Mouse (Mus musculus): Measurements from ENCODE around the gene Marf1.

GRCm38 (mm10) chr16:14109651-14110230 lies 53.4 kb downstream of the Marf1 start:
- no peak for TF ChIP-seq POLR2A (IDR thresholded peaks at IDR 0.05; ENCODE audit: borderline replicate concordance, extremely low read depth, insufficient read depth, insufficient read length, poor library complexity, severe bottlenecking)
- no peak for TF ChIP-seq CTCF (IDR thresholded peaks at IDR 0.05; ENCODE audit: borderline replicate concordance, extremely low read depth, insufficient read depth, insufficient read length)

Data from brain, embryonic 14.5 days (tissue).